Mouse (Mus musculus): Measurements from ENCODE around the gene Gja1. TPM values are rescaled to one million over a fixed set of nuclear protein-coding genes. Genes with fewer than 3 reads are reported as not detected.

Gene Gja1
- 339 and 357 TPM in 2 replicates for polyA plus RNA-seq (2015; fragmentation: Nextera tagmentation; extraction: Ambion mirVana)

DNA sequence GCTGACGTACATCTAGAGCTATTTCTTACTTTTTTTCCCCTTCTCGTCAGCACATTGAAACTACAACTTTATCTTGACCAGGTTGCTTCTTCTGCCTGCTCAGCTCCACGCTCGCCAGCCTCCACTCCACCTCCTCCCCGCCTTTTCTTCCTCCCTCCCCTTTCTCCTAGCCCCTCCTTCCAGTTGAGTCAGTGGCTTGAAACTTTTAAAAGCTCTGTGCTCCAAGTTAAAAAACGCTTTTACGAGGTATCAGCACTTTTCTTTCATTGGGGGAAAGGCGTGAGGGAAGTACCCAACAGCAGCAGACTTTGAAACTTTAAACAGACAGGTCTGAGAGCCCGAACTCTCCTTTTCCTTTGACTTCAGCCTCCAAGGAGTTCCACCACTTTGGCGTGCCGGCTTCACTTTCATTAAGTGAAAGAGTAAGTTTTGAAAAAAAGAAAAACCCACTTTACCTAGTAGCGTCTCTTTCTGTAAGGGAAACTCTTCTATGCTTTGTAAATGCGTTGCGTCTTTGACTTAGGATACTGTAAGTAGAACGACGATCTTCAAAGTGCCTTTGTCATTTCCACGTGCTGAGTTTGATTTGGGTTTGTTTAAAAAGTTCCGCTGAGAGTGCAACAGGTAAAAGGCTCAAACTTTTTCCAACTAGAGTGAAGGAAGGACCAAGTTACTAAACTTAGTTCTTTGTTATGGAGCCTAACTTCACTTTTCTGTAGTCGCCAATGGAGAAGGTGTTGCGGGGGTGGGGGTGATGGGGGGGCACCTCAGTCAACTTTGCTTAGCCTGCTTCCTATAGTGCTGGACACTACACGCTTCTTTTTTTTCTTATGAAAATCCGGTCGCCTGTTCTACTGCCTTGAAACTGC, at the start of gene Gja1:
Gene Gja1, plus strand, starts transcription at position 234 of the 869 bp plus-strand sequence.
- peak within 1 kb of the TSS; percentile 53 for H3K4me2 ChIP-seq (replicated peaks)
- no peaks in the 10 kb centered on the region for H3K36me3 ChIP-seq
- no peaks in the 10 kb centered on the region for H3K27me3 ChIP-seq
- H3K9ac ChIP-seq = peak within 1 kb of the TSS; percentile 73
- H3K27ac ChIP-seq (replicated peaks) = peak within 1 kb of the TSS; percentile 93
- ATAC-seq (ENCODE audit: insufficient number of reproducible peaks, low FRiP score, low TSS enrichment, low read depth) = peak; percentile 65
- peak within 1 kb of the TSS; percentile 69 for H3K4me3 ChIP-seq (replicated peaks)
- H3K4me1 ChIP-seq = 0 out of 2 replicates have a peak, but pooled peaks cover 10% of the 10 kb centered on the region
- WGBS = under 1% methylated on average over 23 of the region's 23 CpGs
- H3K9me3 ChIP-seq (replicated peaks) = no peaks in the 10 kb centered on the region

DNA sequence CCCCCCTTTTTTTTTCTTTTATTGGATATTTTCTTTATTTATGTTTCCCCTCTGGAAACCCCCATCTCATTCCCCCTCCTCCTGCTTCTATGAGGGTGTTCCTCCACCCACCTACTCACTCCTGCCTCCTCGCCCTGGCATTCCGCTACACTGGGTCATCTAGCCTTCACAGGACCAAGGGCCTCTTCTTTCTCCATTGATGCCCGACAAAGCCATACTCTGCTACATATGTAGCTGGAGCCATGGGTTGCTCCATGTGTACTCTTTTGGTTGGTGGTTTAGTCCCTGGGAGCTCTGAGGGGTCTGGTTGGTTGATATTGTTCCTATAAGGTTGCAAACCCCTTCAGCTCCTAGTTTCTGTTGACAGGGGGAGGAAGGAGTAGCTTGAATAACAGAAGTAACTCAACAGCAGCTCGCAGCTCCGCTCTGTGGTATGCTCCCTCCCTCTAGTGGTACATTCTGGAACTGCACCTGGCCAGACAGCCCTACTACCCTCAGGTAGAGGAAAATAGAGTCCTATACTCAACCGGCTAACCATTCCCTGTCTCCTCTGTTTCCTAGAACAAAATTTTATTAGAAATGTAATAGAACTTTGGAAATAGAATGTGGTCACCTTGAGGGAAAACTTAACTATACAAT, 38.2 kb upstream of the Gja1 start:
- Histone ChIP-seq H3K27me3 (no peaks in the 10 kb centered on the region), H3K9me3 (replicated peaks) (no peaks in the 10 kb centered on the region), H3K4me2 (replicated peaks) (no peak overlapping the region), H3K36me3 (no peaks in the 10 kb centered on the region), H3K4me3 (replicated peaks) (no peak overlapping the region), H3K9ac (no peak overlapping the region), H3K27ac (replicated peaks) (no peak overlapping the region), H3K4me1 (no peaks in the 10 kb centered on the region)
- 51% methylated on average over 6 of the region's 6 CpGs for WGBS
- no peak for ATAC-seq (ENCODE audit: insufficient number of reproducible peaks, low FRiP score, low TSS enrichment, low read depth)

DNA sequence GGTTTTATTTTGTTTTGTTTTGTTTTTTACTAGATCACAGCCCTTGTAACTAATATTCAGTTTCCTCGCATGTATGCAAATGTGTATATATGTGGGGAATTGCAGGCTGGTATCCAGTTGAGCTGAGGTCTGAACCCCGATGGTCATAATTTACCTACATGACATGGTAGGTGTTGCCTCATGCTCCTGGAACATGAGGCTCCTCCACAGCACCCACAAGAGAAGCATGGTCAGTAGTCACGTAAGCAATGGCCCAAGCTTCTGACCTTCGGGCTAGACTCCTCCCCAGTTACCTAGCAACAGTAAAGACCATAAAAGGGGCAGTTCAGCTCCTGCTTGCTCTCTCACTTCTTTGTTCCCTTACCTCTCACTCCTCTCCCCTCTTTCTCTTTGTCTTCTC, 16.7 kb upstream of the Gja1 start:
- Histone ChIP-seq H3K9ac (no peak overlapping the region), H3K4me1 (no peaks in the 10 kb centered on the region), H3K27ac (replicated peaks) (no peak overlapping the region), H3K4me3 (replicated peaks) (no peak overlapping the region), H3K36me3 (no peaks in the 10 kb centered on the region), H3K27me3 (no peaks in the 10 kb centered on the region), H3K4me2 (replicated peaks) (no peak overlapping the region), H3K9me3 (replicated peaks) (no peaks in the 10 kb centered on the region)
- no peak for ATAC-seq (ENCODE audit: insufficient number of reproducible peaks, low FRiP score, low TSS enrichment, low read depth)
- WGBS = 83% methylated on average over 4 of the region's 4 CpGs

DNA sequence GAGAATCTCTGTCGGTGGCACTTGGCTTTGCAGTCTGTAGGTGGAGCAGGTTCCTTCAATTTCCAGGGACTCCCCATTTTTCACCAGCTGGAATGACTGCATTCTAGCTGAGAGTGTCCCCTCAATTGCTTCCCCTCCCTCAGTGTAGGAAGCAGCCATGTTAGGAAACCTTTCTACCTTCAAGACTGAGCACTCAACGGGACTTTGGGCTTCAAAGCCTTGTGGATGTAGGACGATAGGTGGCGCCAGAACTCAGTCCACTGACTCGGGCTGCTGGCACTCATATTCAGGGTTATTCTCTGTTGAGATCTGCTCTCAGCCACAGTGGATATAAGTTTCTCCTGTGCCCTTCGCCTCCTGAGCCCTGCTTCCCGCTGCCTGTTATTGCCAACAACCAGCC, 8.1 kb upstream of the Gja1 start:
- no peaks in the 10 kb centered on the region for H3K36me3 ChIP-seq
- H3K9me3 ChIP-seq (replicated peaks) = no peaks in the 10 kb centered on the region
- no peak overlapping the region for H3K9ac ChIP-seq
- no peak overlapping the region for H3K4me3 ChIP-seq (replicated peaks)
- 0 out of 2 replicates have a peak, but pooled peaks cover 3% of the 10 kb centered on the region for H3K4me1 ChIP-seq
- no peak overlapping the region for H3K4me2 ChIP-seq (replicated peaks)
- 0 out of 2 replicates have a peak, but pooled peaks have one; percentile 19 for ATAC-seq (ENCODE audit: insufficient number of reproducible peaks, low FRiP score, low TSS enrichment, low read depth)
- no peak overlapping the region for H3K27ac ChIP-seq (replicated peaks)
- H3K27me3 ChIP-seq = no peaks in the 10 kb centered on the region
- 18% methylated on average over 7 of the region's 7 CpGs for WGBS

DNA sequence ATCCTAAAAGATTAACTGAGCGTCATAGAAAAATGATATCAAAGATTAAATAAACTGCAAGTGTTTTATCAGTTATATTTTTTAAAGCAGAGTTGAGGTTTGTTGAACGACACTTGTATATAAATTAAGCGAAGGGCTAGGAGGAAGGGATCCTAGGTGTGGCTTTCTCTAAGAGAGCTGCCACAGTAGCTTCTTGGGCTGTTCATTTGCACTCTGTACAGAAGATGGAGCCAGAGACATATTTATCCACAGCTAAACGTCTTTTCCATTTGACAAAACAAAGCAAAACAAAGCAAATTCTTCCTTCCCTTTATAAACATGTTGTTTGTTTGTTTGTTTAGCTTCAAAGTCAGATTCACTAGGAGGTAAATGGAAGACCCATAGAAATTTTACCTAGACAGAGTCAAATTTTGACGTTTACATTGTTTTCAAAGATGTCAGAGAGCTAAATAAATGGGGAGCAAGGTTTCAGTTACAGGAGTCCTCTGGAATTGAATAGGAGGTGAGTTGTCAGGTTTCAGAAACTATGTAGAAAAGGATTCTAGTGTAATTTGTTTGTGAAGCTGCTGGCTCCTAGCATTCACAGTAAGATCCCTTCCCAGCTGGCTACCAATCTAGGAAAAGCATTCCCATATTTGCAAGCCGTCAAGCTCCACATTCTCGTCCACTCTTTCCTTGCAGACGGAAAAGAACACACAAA, 4.0 kb upstream of the Gja1 start:
- H3K9ac ChIP-seq = no peak overlapping the region
- H3K4me2 ChIP-seq (replicated peaks) = peak overlapping the region; percentile 27
- no peak overlapping the region for H3K27ac ChIP-seq (replicated peaks)
- no peaks in the 10 kb centered on the region for H3K27me3 ChIP-seq
- no peaks in the 10 kb centered on the region for H3K9me3 ChIP-seq (replicated peaks)
- H3K36me3 ChIP-seq = no peaks in the 10 kb centered on the region
- ATAC-seq (ENCODE audit: insufficient number of reproducible peaks, low FRiP score, low TSS enrichment, low read depth) = no peak
- H3K4me3 ChIP-seq (replicated peaks) = no peak overlapping the region
- WGBS = 24% methylated on average over 8 of the region's 8 CpGs
- 0 out of 2 replicates have a peak, but pooled peaks cover 10% of the 10 kb centered on the region for H3K4me1 ChIP-seq

DNA sequence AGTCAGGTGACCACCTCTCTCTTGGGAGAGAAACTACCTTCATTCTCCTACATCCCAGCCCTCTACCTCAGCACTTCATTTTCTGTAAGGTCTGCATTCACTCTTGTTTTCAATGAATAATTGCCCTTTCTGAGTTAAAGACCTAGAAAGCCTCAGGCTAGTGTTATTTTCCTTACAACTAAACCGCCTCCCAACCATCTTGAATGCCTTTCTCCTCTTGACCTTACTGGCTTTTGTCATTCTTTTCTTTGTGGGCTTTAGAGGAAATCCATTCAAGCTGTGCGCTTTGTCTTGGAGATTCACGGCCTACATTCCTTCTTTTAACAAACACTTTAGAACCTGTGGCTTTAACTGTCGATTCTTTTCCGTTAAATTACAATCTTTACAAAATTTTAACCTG, 3.0 kb upstream of the Gja1 start:
- Histone ChIP-seq H3K4me1 (0 out of 2 replicates have a peak, but pooled peaks cover 10% of the 10 kb centered on the region), H3K36me3 (no peaks in the 10 kb centered on the region), H3K4me3 (replicated peaks) (no peak overlapping the region), H3K27me3 (no peaks in the 10 kb centered on the region), H3K27ac (replicated peaks) (peak overlapping the region; percentile 11; the same call in 1 of the 2 replicates), H3K9me3 (replicated peaks) (no peaks in the 10 kb centered on the region), H3K4me2 (replicated peaks) (no peak overlapping the region), H3K9ac (no peak overlapping the region)
- no peak for ATAC-seq (ENCODE audit: insufficient number of reproducible peaks, low FRiP score, low TSS enrichment, low read depth)
- 41% methylated on average over 5 of the region's 5 CpGs for WGBS

DNA sequence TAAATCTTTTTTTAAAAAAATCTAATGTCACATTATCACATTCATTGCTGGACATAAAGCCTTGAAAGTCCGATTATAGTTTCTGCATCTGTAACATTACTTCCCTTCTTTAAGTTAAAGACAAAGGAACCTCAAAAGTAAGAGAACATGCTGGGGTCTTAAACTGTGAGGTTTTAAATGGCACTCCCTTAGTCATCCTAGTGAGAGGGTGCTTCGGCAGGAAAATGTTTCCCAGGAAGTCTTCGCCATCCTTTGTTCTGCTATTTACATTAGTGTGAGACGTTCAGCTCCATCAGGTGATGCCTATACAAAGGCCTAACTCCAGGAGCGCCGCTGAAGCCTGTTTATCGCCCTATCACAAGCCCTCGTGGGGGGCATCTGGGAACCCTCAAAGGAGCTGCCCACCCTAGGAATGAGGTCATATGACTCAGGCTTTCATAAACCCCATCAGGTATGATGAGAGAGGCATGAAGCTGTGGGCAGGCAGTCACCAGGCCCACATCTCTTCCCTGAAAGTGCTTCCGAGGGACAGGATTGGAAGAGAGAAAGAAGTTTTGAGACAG, 1.1 kb upstream of the Gja1 start:
- Histone ChIP-seq H3K4me2 (replicated peaks) (peak overlapping the region; percentile 53; the same call in 1 of the 2 replicates), H3K9ac (no peak overlapping the region)
- WGBS = 43% methylated on average over 9 of the region's 9 CpGs

DNA sequence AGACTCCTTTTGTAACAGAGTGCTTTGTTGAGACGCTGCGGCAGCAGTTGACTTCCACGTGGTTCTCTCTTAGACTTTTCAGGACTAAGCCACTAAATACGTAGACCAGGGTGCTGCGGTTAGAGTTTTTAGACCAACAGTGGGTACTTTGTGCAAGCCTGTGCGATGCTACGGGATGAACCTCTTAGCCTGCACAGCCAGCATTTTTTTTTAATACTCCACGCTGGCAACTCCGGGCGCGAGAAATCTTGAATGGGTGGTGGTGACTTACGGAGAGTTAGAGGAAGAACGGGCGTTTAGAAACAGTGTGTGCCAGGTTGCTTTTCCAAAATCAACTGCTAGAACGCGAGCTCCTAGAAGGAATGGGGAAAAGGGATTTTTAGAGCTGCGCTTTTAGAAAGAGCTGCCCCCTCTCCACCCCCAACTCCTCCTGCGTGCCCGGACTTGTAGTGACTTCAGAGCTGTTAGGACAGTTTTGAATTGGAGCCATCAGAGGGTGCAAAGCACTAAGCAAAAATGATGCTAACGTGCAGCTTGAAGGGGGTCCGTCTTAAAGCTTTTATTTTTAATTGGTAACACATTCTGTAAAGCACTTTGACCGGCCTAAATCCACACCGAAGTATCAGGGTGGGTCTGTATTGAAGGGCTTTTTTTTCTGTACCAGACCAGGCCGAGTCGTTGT, 977 bp downstream of the Gja1 start:
- peak overlapping the region; percentile 73 for H3K9ac ChIP-seq
- H3K4me3 ChIP-seq (replicated peaks) = peak overlapping the region; percentile 69
- H3K9me3 ChIP-seq (replicated peaks) = no peaks in the 10 kb centered on the region
- H3K27me3 ChIP-seq = no peaks in the 10 kb centered on the region
- H3K4me2 ChIP-seq (replicated peaks) = peak overlapping the region; percentile 53
- under 1% methylated on average over 25 of the region's 25 CpGs for WGBS
- peak overlapping the region; percentile 93 for H3K27ac ChIP-seq (replicated peaks)
- 0 out of 2 replicates have a peak, but pooled peaks cover 10% of the 10 kb centered on the region for H3K4me1 ChIP-seq
- no peaks in the 10 kb centered on the region for H3K36me3 ChIP-seq
- peak; percentile 15; the same call in 1 of the 2 replicates for ATAC-seq (ENCODE audit: insufficient number of reproducible peaks, low FRiP score, low TSS enrichment, low read depth)

More for the DNA sequence above, 1.1 kb upstream of the Gja1 start:
- H3K36me3 ChIP-seq = no peaks in the 10 kb centered on the region
- no peak for ATAC-seq (ENCODE audit: insufficient number of reproducible peaks, low FRiP score, low TSS enrichment, low read depth)
- H3K4me3 ChIP-seq (replicated peaks) = no peak overlapping the region
- peak overlapping the region; percentile 55 for H3K27ac ChIP-seq (replicated peaks)
- no peaks in the 10 kb centered on the region for H3K9me3 ChIP-seq (replicated peaks)
- 0 out of 2 replicates have a peak, but pooled peaks cover 10% of the 10 kb centered on the region for H3K4me1 ChIP-seq
- no peaks in the 10 kb centered on the region for H3K27me3 ChIP-seq

DNA sequence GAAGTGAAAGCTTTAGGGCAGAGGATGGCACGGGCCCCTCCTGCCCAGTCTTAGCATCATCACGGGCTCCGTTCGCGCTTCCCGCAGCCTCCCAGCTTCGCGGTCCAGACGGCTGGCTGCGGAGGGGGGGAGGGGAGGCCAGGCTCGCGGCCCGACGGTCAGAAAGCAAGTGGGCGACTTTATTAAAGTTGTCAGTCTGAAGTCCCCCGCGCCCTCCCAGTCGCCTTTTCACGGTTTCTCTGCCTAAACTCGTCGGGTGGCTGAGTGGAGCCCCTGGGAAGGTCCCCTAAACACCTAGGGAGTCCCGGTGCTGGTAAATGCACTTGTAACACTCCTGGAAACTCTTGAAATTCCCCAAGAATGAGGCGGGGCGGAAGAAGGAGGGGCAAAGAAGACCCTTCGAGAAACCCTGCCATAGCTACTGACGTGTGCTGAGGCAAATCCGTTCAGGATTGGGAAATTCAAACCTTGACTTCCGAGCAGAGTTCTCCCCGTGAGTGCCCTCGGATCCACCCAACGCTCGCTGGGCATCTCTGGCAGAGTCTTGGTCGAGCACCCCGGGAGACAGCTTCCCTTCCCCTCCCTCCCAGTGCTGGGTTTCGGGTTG, 1.6 kb downstream of the Gja1 start:
- Histone ChIP-seq H3K9me3 (replicated peaks) (no peaks in the 10 kb centered on the region), H3K9ac (peak overlapping the region; percentile 73), H3K27ac (replicated peaks) (peak overlapping the region; percentile 93), H3K36me3 (no peaks in the 10 kb centered on the region), H3K4me3 (replicated peaks) (peak overlapping the region; percentile 69), H3K4me1 (0 out of 2 replicates have a peak, but pooled peaks cover 10% of the 10 kb centered on the region), H3K4me2 (replicated peaks) (peak overlapping the region; percentile 53), H3K27me3 (no peaks in the 10 kb centered on the region)
- peak; percentile 69 for ATAC-seq (ENCODE audit: insufficient number of reproducible peaks, low FRiP score, low TSS enrichment, low read depth)
- WGBS = 0% methylated on average over 35 of the region's 35 CpGs

DNA sequence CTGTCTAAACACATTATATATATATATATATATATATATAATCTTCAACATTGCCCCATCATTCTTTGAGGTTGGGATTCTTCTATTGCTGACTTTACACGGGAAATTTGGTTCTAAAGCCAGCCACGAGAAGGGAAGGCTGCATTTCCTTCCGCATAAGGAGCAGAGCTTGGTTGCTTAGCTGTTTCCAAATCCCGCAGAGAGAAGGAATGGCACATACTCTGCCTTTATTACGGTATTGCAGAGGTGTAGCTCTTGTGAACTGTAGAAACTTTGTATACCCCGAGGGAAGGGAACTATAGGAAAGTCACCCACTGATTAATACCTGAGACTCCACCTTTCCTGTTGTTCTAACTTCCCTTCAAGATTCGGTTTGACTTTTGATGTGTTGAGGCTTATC, 2.6 kb downstream of the Gja1 start:
- Histone ChIP-seq H3K36me3 (no peaks in the 10 kb centered on the region), H3K4me1 (0 out of 2 replicates have a peak, but pooled peaks cover 5% of the 10 kb centered on the region), H3K9me3 (replicated peaks) (no peaks in the 10 kb centered on the region), H3K27me3 (no peaks in the 10 kb centered on the region), H3K4me3 (replicated peaks) (peak overlapping the region; percentile 69), H3K27ac (replicated peaks) (peak overlapping the region; percentile 93), H3K9ac (peak overlapping the region; percentile 73; the same call in 1 of the 2 replicates), H3K4me2 (replicated peaks) (peak overlapping the region; percentile 53)
- ATAC-seq (ENCODE audit: insufficient number of reproducible peaks, low FRiP score, low TSS enrichment, low read depth) = no peak
- 2% methylated on average over 7 of the region's 7 CpGs for WGBS
